Mouse (Mus musculus) embryonic fibroblast, embryonic 13.5 days (primary cell): ENCODE measurements around the gene Kifc1.

Experiments
- CTCF ChIP-seq: IDR thresholded peaks from 2 replicates; pipeline ENCODE4 v1.5.1; 2011; ENCODE audit warnings: mild to moderate bottlenecking, control low read depth, low read length, moderate library complexity, borderline replicate concordance; ENCODE audit not compliant: insufficient read depth
- POLR2A ChIP-seq: IDR thresholded peaks from 2 replicates; pipeline ENCODE4 v1.6.1; 2011; ENCODE audit warnings: low read depth, mild to moderate bottlenecking, control low read depth, low read length, moderate library complexity

- no peak for TF ChIP-seq POLR2A
- no peak for TF ChIP-seq CTCF
Observed at GRCm38 (mm10) chr17:33857816-33858215, 32.6 kb downstream of the Kifc1 start.
